Mouse (Mus musculus) liver, embryonic 14.5 days (tissue): ENCODE results near the gene Foxf1. TPM values are rescaled to one million over a fixed set of nuclear protein-coding genes. Genes with fewer than 3 reads are reported as not detected.

Experiments
- ATAC-seq: fragments of 200-750 bp; cut with Nextera tagmentation; 2 replicates; pipeline ENCODE4 v1.8.0; 2017; ENCODE audit warnings: moderate number of reproducible peaks, mild to moderate bottlenecking, moderate library complexity; ENCODE audit not compliant: insufficient read depth
- DNase-seq, 3 experiments: peaks; one replicate each; pipeline ENCODE4 v3.0.0-alpha.2; 2012 to 2013; ENCODE audit warnings: low read depth in 3 of 3, low spot score in 3 of 3
- H3K27ac ChIP-seq: fragments of 300-500 bp; sonication (generic); 2 replicates; pipeline ENCODE4 v1.5.1; 2014; ENCODE audit warnings: moderate library complexity, mild to moderate bottlenecking, control low read depth, inconsistent platforms
- H3K27me3 ChIP-seq: fragments of 300-500 bp; sonication (generic); 2 replicates; pipeline ENCODE4 v1.6.1; 2014; ENCODE audit warnings: mild to moderate bottlenecking, low read length, moderate library complexity; ENCODE audit not compliant: control insufficient read depth, insufficient read depth
- H3K36me3 ChIP-seq: fragments of 300-500 bp; sonication (generic); replicated peaks from 2 replicates; pipeline ENCODE4 v1.6.1; 2014; ENCODE audit warnings: low read depth; ENCODE audit not compliant: control insufficient read depth, insufficient read depth
- H3K4me1 ChIP-seq, 2 experiments: fragments of 200-500 bp in 1 of 2; fragments of 300-500 bp in 1 of 2; sonication (generic) in 1 of 2; replicated peaks; 2 replicates each; pipeline ENCODE4 v1.6.1; 2012 to 2014; ENCODE audit warnings: antibody characterized with exemption in 1 of 2, inconsistent platforms in 1 of 2, low read length in 1 of 2; ENCODE audit not compliant: control insufficient read depth in 2 of 2, insufficient read depth in 2 of 2
- H3K4me2 ChIP-seq: fragments of 300-500 bp; sonication (generic); 2 replicates; pipeline ENCODE4 v1.6.1; 2014; ENCODE audit warnings: low read depth, mild to moderate bottlenecking, control low read depth, moderate library complexity
- H3K4me3 ChIP-seq, 2 experiments: fragments of 200-500 bp in 1 of 2; fragments of 300-500 bp in 1 of 2; sonication (generic) in 1 of 2; 2 replicates each; pipeline ENCODE4 v1.5.1; 2012 to 2014; ENCODE audit warnings: low read depth in 2 of 2, low read length in 2 of 2, mild to moderate bottlenecking in 2 of 2, control low read depth in 1 of 2, inconsistent platforms in 1 of 2, moderate library complexity in 1 of 2; ENCODE audit not compliant: insufficient read depth in 1 of 2
- H3K9ac ChIP-seq: fragments of 300-500 bp; sonication (generic); replicated peaks from 2 replicates; pipeline ENCODE4 v1.6.1; 2014; ENCODE audit warnings: mild to moderate bottlenecking, control low read depth, moderate library complexity
- H3K9me3 ChIP-seq: fragments of 300-500 bp; sonication (generic); 2 replicates; pipeline ENCODE4 v1.6.1; 2016; ENCODE audit warnings: low read length, mixed read lengths; ENCODE audit not compliant: control insufficient read depth
- CTCF ChIP-seq: IDR thresholded peaks from 2 replicates; pipeline ENCODE4 v1.5.1; 2016; ENCODE audit warnings: antibody characterized with exemption, low read depth, control low read depth
- EP300 ChIP-seq: IDR thresholded peaks from 2 replicates; pipeline ENCODE4 v1.6.1; 2016; ENCODE audit warnings: antibody characterized with exemption, low read depth
- WGBS: fragments of 180-500 bp; shearing (Covaris S2); extraction: QIAGEN DNeasy Blood & Tissue Kit; methylation state at CpG from one replicate; pipeline ENCODE4 v1.1.7; 2014; ENCODE audit not compliant: insufficient replicate concordance; 5-methylcytosine and 5-hydroxymethylcytosine counted together
- polyA plus RNA-seq, 2 experiments: library from polyadenylated mRNA; depleted of rRNA in 1 of 2; stranded (reverse) in 1 of 2; unstranded in 1 of 2; fragments of >200 nt; fragmentation: Nextera tagmentation in 1 of 2; extraction: Ambion mirVana in 1 of 2; gene quantifications; 2 replicates each; pipeline versions ENCODE4 v1.2.1 to v1.2.3; 2012 to 2014

Foxf1 gene
- polyA plus RNA-seq, 2 experiments, result 2.5 to 2.8 TPM

DNA sequence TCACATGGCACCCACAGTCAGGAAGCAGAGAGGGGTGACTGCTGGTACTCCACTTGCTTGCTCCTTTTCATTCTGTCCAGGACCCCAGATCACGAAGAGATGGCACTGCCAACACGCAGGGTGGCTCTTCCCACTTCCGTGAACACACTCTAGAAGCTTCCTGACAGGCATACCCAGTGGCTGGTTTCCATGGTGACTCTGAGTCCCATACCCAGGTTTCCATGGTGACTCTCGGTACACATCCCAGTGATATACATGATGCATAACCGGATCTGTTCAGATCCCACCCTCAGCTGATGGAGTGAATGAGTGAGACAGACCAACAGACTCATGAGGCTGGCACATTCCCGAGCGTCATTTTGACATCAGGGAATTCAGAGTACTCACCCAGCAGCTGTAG lies 25.1 kb upstream of the Foxf1 start:
- TF ChIP-seq EP300 (no peak), CTCF (no peak)
- no peak overlapping the region for H3K27ac ChIP-seq
- DNase-seq (no peak), ATAC-seq (no peak)
- no peak overlapping the region for H3K4me2 ChIP-seq
- WGBS, result 67% methylated on average over 7 of the region's 7 CpGs
- H3K36me3 ChIP-seq, result no peaks in the 10 kb centered on the region
- H3K4me3 ChIP-seq, result no peak overlapping the region
- H3K9ac ChIP-seq, result no peak overlapping the region
- no peaks in the 10 kb centered on the region for H3K4me1 ChIP-seq
- H3K9me3 ChIP-seq, result no peaks in the 10 kb centered on the region
- H3K27me3 ChIP-seq, result no peaks in the 10 kb centered on the region

DNA sequence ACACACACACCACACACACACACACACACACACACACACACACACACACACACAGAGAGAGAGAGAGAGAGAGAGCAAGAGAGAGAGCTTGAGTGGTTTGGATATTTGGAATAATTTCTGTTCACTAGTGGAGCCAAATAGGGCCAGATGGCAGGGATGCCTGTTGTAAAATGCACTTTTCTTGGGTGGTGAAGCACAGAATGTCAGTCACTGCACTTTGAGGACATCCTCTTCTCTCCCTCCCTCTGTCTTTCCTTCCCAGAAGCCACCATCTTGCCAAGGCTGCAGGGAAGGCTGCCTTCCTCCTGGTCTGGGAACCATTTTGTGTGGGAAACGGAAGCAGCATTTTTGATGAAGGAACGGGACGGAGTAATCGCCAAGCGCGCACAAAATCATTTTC lies 21.7 kb upstream of the Foxf1 start:
- H3K4me3 ChIP-seq, result no peak overlapping the region
- no peak overlapping the region for H3K9ac ChIP-seq
- H3K4me1 ChIP-seq, result no peaks in the 10 kb centered on the region
- ATAC-seq (no peak), DNase-seq (no peak)
- no peaks in the 10 kb centered on the region for H3K27me3 ChIP-seq
- H3K9me3 ChIP-seq, result no peaks in the 10 kb centered on the region
- WGBS, result 86% methylated on average over 6 of the region's 6 CpGs
- no peak overlapping the region for H3K27ac ChIP-seq
- TF ChIP-seq CTCF (no peak), EP300 (no peak)
- H3K36me3 ChIP-seq, result no peaks in the 10 kb centered on the region
- no peak overlapping the region for H3K4me2 ChIP-seq

DNA sequence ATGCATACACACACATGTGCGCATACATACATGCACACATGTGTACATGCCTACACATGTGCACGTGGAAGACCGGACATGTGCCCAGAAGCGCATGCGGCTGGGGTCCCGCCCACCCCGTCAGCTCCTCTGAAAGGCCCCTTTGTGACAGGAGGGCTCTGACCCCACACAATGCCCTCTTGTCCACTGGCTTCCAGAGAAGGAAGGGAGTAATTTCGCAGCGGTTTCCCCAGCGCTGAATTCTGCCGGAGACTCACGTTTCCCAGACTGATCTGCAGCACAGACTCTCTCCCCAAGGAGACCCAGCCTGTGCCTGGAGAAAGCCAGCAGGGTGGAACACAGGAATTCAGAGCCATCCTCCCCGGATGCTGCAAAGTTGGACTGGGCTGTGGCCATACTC lies 20.5 kb upstream of the Foxf1 start:
- TF ChIP-seq EP300, result no peak
- no peak for TF ChIP-seq CTCF
- no peaks in the 10 kb centered on the region for H3K27me3 ChIP-seq
- DNase-seq (no peak), ATAC-seq (no peak)
- H3K4me3 ChIP-seq, result no peak overlapping the region
- no peaks in the 10 kb centered on the region for H3K9me3 ChIP-seq
- WGBS, result 64% methylated on average over 13 of the region's 13 CpGs
- no peak overlapping the region for H3K9ac ChIP-seq
- no peaks in the 10 kb centered on the region for H3K4me1 ChIP-seq
- H3K27ac ChIP-seq, result no peak overlapping the region
- no peak overlapping the region for H3K4me2 ChIP-seq
- H3K36me3 ChIP-seq, result no peaks in the 10 kb centered on the region

DNA sequence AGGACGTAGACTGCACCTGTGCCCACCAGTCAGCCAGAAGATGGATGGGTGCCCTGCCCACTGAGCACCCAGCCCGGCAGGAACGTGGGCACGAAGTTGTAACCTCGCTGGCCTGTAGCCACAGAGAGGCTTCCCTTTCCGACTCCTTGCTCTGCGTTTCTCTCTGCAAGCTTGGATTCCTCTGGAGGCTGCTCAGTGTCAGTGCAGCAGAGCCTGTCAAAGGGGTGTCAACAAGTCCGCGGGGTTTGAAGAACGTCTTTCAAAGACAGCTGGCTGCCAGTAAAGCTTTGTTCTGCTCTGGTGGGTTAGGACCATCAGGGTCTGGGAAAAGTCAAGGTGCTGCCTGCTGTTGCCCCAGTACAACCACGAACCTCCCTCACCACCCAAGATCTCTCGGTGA lies 12.7 kb upstream of the Foxf1 start:
- H3K27me3 ChIP-seq, result peaks cover 48% of the 10 kb centered on the region
- no peaks in the 10 kb centered on the region for H3K36me3 ChIP-seq
- TF ChIP-seq EP300, result no peak
- peak; percentile 16; the same call in 1 of the 2 replicates for TF ChIP-seq CTCF
- no peak overlapping the region for H3K4me3 ChIP-seq
- DNase-seq, result no peak
- 5% methylated on average over 12 of the region's 12 CpGs for WGBS
- H3K9me3 ChIP-seq, result no peaks in the 10 kb centered on the region
- H3K27ac ChIP-seq, result no peak overlapping the region
- no peak for ATAC-seq
- H3K9ac ChIP-seq, result no peak overlapping the region
- H3K4me2 ChIP-seq, result no peak overlapping the region
- H3K4me1 ChIP-seq, result no peaks in the 10 kb centered on the region

DNA sequence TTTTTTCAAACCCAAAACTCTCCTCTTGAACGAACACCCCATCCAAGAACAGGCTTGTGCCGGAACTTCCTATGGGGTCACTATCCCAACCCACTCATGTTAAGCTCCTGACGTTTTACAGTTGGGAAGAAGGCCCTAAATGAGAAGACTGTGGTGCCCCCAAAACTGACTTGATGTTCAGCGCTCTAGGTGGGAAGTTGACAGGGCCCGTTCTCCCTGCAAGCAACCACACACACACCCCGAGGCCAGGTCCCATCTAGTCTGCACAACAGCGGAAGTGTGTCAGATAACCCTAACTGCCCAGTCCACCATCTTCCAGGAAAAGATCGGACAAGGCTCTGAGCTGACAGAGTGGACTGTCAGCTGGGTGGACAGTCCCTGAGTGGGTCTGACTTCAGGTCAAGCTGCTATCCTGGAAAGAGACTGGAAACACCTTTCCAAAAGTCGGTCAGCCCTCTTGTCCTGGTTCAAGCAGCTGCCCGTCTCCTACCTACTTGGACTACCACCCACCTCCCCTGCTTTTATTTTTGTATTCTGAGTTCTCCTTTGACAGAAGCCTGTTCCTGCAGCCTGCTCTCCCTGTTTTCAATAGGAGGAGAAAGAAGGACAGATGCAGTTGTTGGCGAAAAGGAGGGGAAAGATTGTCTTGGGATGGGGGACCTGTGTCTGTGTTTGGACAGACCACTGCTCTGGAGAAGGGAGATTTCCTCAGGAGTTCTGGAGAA lies 11.6 kb upstream of the Foxf1 start:
- DNase-seq (no peak), ATAC-seq (no peak)
- Histone ChIP-seq H3K27me3 (peaks cover 59% of the 10 kb centered on the region), H3K9ac (no peak overlapping the region), H3K9me3 (no peaks in the 10 kb centered on the region), H3K36me3 (no peaks in the 10 kb centered on the region), H3K4me3 (no peak overlapping the region), H3K27ac (no peak overlapping the region), H3K4me1 (no peaks in the 10 kb centered on the region), H3K4me2 (no peak overlapping the region)
- TF ChIP-seq CTCF (no peak), EP300 (no peak)
- WGBS, result 16% methylated on average over 11 of the region's 11 CpGs
